Mouse (Mus musculus) Patski (cell line): ENCODE results near the gene Tut7. TPM values are rescaled to one million over a fixed set of nuclear protein-coding genes. Genes with fewer than 3 reads are reported as not detected.

Source experiments
- ATAC-seq: fragments of 100-300 bp; one replicate; pipeline ENCODE4 v1.8.0; 2021
- CTCF ChIA-PET: fragments of 350-600 bp; sonication (Branson Sonifier 250); formaldehyde crosslinking; loops from one replicate; lab custom pipeline; 2022; ENCODE audit warnings: inconsistent platforms; lab: Charles Lee
- POLR2A ChIA-PET: fragments of 350-600 bp; sonication (Branson Sonifier 250); formaldehyde crosslinking; loops from one replicate; lab custom pipeline; 2022; ENCODE audit warnings: antibody characterized with exemption, inconsistent platforms; lab: Charles Lee
- DNase-seq: peaks from one replicate; pipeline ENCODE4 v3.0.0-alpha.2; 2011; ENCODE audit warnings: low read depth, low spot score
- H3K27me3 ChIP-seq: fragments of 371-371 bp; one replicate; pipeline ENCODE4 v1.5.1; 2021
- CTCF ChIP-seq: fragments of 100-300 bp; IDR thresholded peaks from one replicate; pipeline ENCODE4 v1.5.1; 2021
- in situ Hi-C: fragments of 300-500 bp; cut with MboI; formaldehyde crosslinking; loops from 3 replicates; pipeline ENCODE4 v1.11.1; 2018; ENCODE audit warnings: low pct_unique_long_range_greater_than_20kb, mixed read lengths
- polyA plus RNA-seq: library from polyadenylated mRNA; unstranded; gene quantifications from one replicate; pipeline ENCODE4 v1.2.3, GENCODE M21; 2021

Gene Tut7
- polyA plus RNA-seq = 59.7 TPM

DNA sequence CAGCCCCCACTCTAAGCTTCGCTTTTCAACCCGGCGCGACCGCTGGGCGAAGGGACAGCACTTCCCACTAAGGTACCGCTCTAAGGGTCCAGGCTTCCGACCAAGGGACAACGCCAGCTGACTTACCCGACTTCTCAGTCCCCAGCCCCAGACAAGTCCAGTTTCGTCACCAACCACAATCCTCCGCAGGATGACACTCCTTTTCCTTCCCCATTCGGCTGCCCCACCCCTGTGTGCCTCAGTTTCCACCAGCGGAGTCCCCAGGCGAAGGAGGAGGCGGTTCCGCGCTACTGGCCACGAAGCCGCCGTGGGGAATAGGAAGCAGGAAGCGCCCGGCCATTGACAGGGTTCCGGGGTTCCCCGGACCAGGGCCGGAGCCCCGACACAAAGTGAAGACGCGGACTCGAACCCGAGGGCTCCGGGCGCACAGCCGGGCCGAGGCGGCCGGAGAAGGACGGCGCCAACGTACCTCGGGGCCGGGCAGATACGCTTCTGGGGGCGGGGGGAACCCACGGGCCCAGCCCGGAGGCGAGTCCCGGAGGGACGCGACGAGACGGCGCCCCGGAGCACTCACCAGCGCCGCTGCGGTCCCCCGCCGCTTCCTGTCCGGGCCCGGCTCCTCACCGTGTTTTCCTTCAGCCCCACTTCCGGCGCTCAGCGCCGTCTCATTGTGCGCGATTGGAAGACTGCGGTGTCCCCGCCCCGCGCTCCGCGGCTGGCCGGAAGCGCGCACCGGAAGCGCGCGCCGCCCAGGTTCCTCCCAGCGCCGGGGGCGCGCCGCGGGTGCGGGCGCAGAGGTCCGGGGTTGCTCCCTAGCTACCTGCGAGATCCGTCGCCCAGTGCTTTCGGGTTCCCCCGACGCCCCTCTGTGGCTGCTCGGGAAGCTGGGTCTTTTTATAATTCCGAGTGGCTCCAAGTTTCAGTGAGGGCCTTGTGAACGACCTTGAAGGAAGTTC lies at the start of gene Tut7:
Gene Tut7, minus strand, starts transcription at position 641 of the 956 bp plus-strand sequence.
- no peak for TF ChIP-seq CTCF
- DNase-seq = peak; percentile 73
- in situ Hi-C loops = no loop called here
- CTCF ChIA-PET = interaction anchor here (1.4 to 2.1 kb wide), 3 partner anchors 12 to 18 kb away, joined by 3 to 5 read pairs (median 3); no protein-coding TSS in a partner anchor
- H3K27me3 ChIP-seq = no peaks in the 10 kb centered on the region
- peak; percentile 99 for ATAC-seq
- POLR2A ChIA-PET = interaction anchor here (0.6 to 1.0 kb wide), 4 partner anchors 12 to 35 kb away, joined by 3 to 4 read pairs (median 3); no protein-coding TSS in a partner anchor

GRCm38 (mm10) chr13:59872446-59872845 lies 49.5 kb upstream of the Tut7 start:
- H3K27me3 ChIP-seq = no peaks in the 10 kb centered on the region
- no peak for DNase-seq
- TF ChIP-seq CTCF = no peak
- POLR2A ChIA-PET = no interaction called here
- ATAC-seq = no peak
- CTCF ChIA-PET = interaction anchor here (1.1 kb wide), 1 partner anchor 9 kb away, joined by 3 read pairs; no protein-coding TSS in a partner anchor
- in situ Hi-C loops = no loop called here

DNA sequence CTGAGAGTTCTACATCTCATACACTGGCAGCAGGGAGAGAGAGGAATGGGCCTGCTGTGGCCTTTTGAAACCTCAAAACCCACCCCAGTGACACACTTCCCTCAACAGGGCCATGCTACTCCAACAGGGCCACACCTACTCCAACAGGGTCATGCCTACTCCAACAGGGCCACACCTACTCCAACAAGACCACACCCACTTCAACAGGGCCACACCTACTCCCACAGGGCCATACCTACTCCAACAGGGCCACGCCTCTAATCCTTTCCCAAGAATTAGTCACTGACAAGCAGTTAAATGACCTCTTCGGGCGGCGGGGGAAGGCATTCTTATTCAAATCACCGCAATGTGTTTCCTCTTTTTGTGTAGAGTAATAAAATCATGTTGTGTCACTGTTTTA lies 47.1 kb upstream of the Tut7 start:
- no peaks in the 10 kb centered on the region for H3K27me3 ChIP-seq
- no peak for DNase-seq
- in situ Hi-C loops = no loop called here
- CTCF ChIA-PET = no interaction called here
- ATAC-seq = no peak
- TF ChIP-seq CTCF = no peak
- POLR2A ChIA-PET = no interaction called here

DNA sequence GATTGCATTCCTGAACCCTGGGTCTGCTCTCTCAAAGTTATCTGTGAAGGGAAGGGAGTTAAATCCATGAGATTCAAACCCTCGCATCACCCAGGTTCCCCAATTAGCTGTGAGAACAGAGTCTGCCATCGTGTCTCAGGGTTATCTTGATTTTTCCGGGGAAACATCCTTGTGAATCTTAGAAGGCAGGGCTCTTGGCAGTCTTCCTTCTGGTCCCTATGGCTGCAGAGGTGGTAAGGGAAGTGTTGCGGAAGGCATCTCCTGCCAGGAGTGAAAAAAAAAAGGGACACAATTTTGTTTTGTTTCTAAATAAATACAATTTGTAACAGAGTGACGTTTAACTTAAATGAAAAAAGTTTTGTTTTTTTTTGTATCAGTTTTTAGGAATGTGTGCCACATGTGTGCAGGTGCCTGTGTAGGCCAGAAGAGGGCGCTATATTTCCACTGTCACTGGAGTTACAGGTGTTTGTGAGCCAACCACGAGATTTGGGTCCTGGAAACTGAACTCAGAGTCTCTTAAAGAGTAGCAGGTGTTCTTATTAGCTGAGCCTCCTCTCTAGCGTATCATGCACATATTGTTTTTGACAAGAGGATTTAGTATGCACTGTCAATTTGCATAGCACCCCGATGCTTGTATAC lies 45.2 kb upstream of the Tut7 start:
- ChIA-PET CTCF (interaction anchor here (0.9 to 1.0 kb wide), 2 partner anchors 34 to 601 kb away, joined by 3 read pairs; no protein-coding TSS in a partner anchor), POLR2A (no interaction called here)
- peak; percentile 67 for TF ChIP-seq CTCF
- no peak for DNase-seq
- no peaks in the 10 kb centered on the region for H3K27me3 ChIP-seq
- no peak for ATAC-seq
- in situ Hi-C loops = no loop called here

GRCm38 (mm10) chr13:59867103-59867502 lies 44.2 kb upstream of the Tut7 start:
- in situ Hi-C loops = no loop called here
- no peak for DNase-seq
- ChIA-PET CTCF (no interaction called here), POLR2A (no interaction called here)
- ATAC-seq = no peak
- TF ChIP-seq CTCF = no peak
- H3K27me3 ChIP-seq = no peaks in the 10 kb centered on the region

DNA sequence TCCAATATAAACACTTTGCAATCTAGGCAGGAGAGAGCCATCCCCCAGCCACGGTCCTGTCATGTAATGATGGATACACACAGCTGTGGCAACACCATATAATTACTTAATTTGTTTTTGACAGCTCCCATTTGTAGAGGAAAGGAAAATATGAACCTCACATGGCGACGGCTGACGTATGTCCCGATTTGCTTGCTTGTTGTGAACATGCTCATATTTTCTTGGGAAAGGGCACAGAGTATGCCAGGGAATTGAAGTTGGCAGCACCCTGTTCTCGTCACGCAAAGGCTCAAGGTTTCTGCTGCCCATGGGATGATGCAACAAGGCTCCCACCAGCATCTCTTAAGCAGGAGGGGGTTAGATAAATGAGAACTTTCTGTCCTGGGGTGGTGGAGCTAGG lies 36.6 kb upstream of the Tut7 start:
- ChIA-PET POLR2A (no interaction called here), CTCF (interaction anchor here (1.4 kb wide), 1 partner anchor 319 kb away, joined by 3 read pairs; no protein-coding TSS in a partner anchor)
- no peak for TF ChIP-seq CTCF
- no peak for DNase-seq
- ATAC-seq = no peak
- no peaks in the 10 kb centered on the region for H3K27me3 ChIP-seq
- in situ Hi-C loops = no loop called here

GRCm38 (mm10) chr13:59856286-59857070 lies 33.5 kb upstream of the Tut7 start:
- DNase-seq (peak; percentile 55), ATAC-seq (peak; percentile 68)
- in situ Hi-C loops = no loop called here
- TF ChIP-seq CTCF = peak; percentile 95
- no peaks in the 10 kb centered on the region for H3K27me3 ChIP-seq
- ChIA-PET POLR2A (no interaction called here), CTCF (interaction anchor here (0.7 to 1.6 kb wide), 4 partner anchors 16 to 485 kb away, joined by 3 to 4 read pairs (median 4); no protein-coding TSS in a partner anchor)

GRCm38 (mm10) chr13:59853471-59853870 lies 30.5 kb upstream of the Tut7 start:
- ATAC-seq (peak; percentile 22), DNase-seq (no peak)
- H3K27me3 ChIP-seq = no peaks in the 10 kb centered on the region
- TF ChIP-seq CTCF = no peak
- in situ Hi-C loops = no loop called here
- CTCF ChIA-PET = interaction anchor here (0.6 to 4.0 kb wide), 6 partner anchors 9 to 615 kb away, joined by 3 to 14 read pairs (median 4); no protein-coding TSS in a partner anchor
- POLR2A ChIA-PET = interaction anchor here (0.5 to 1.2 kb wide), 2 partner anchors 20 to 546 kb away, joined by 3 to 6 read pairs; no protein-coding TSS in a partner anchor

- POLR2A ChIA-PET = interaction anchor here (0.6 to 0.7 kb wide), 3 partner anchors 148 to 1483 kb away, joined by 3 to 5 read pairs (median 4); no protein-coding TSS in a partner anchor
- TF ChIP-seq CTCF = no peak
- H3K27me3 ChIP-seq = no peaks in the 10 kb centered on the region
- in situ Hi-C loops = no loop called here
- DNase-seq (no peak), ATAC-seq (no peak)
- CTCF ChIA-PET = no interaction called here
Measured at GRCm38 (mm10) chr13:59850373-59850772, 27.4 kb upstream of the Tut7 start.
